Mouse (Mus musculus): ENCODE data around the gene Fbn1. TPM values are rescaled to one million over a fixed set of nuclear protein-coding genes. Genes with fewer than 3 reads are reported as not detected.

The Fbn1 gene
- polyA plus RNA-seq, 1 experiment: 30.6 TPM

DNA sequence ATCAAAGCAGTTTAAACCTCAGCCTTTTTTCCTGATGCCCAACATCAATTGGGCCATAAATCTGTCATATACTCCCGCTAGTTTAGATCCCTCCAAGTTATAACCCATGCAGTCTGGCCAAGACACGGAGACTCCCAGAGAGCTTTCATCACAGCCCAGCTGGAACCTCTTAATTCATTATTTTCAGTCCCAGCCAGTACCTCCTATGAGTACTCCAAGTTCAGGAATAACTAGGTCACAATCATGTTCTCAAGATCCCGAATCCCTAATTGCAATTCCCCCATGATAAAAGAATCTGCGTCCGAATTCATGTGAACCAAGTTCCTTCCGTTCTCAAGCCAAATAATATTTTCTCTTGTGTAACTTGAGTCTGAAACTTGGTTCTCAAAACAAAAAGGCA lies 58.9 kb downstream of the Fbn1 start:
- TF ChIP-seq POLR2A (IDR thresholded peaks at IDR 0.05; ENCODE audit: borderline replicate concordance, extremely low read depth, low read depth, low read length) (no peak), CTCF (IDR thresholded peaks at IDR 0.05; ENCODE audit: insufficient read depth, low read length) (no peak)
- no peak overlapping the region for H3K4me3 ChIP-seq (replicated peaks; ENCODE audit: extremely low read depth, low read depth, low read length)
- DNase-seq: no peak
- H3K4me1 ChIP-seq (ENCODE audit: control insufficient read depth, insufficient read depth, low read length): no peaks in the 10 kb centered on the region
- WGBS: 61% methylated on average over 6 of the region's 6 CpGs

DNA sequence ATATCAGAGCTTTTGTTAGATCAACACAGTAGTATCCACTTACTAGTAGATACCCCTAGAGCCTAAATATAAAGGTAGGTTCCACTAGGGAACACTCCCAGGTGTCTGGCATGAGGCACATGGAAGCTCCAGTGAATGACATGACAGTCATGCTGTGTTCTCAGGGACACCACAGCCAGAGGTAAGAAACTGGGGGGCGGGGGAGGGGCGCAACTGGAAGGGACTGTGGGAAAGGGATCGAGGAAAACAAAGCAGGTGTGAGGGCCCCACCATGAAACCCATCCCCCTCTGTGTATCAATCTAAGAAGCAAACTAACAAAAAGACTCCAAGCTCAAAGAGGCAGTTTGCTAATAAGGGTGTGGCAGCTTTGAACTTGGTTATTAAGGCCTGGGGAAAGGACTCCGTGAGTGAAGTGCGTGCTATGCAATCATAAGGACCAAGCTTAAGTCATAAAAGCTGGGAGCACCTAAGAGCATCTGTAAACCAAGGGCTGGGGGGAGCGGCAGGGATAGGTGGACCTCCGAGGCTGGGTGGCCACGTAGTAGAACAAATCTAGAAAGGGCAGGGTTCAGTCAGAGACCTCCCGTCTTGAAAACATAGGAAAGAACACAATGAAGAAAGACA lies 60.4 kb downstream of the Fbn1 start:
- Histone ChIP-seq H3K4me3 (replicated peaks; ENCODE audit: extremely low read depth, low read depth, low read length) (no peak overlapping the region), H3K4me1 (ENCODE audit: control insufficient read depth, insufficient read depth, low read length) (no peaks in the 10 kb centered on the region)
- no peak for TF ChIP-seq CTCF (IDR thresholded peaks at IDR 0.05; ENCODE audit: insufficient read depth, low read length)
- no peak for TF ChIP-seq POLR2A (IDR thresholded peaks at IDR 0.05; ENCODE audit: borderline replicate concordance, extremely low read depth, low read depth, low read length)
- no peak for DNase-seq
- 69% methylated on average over 9 of the region's 9 CpGs for WGBS

DNA sequence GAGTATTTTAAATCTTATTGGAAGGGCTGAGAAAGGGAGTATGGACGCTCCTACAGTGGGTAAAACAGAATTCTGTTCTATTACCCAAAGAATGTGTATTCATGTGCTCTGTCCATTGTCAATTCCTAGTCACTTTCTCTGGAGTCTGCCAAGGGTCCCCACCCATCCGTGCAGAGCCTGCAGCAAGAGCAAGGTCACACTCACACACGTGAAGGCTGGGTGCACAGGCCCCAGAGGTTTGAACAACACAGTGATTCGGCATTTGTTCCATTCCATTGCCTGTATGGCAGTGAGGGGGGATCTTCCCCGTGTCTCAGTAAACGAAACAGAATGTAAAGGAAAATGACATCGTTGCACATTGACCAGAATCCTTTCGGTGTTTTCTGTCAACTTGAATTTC lies 69.4 kb downstream of the Fbn1 start:
- DNase-seq: no peak
- no peak overlapping the region for H3K4me3 ChIP-seq (replicated peaks; ENCODE audit: extremely low read depth, low read depth, low read length)
- H3K4me1 ChIP-seq (ENCODE audit: control insufficient read depth, insufficient read depth, low read length): no peaks in the 10 kb centered on the region
- 69% methylated on average over 8 of the region's 8 CpGs for WGBS
- TF ChIP-seq CTCF (IDR thresholded peaks at IDR 0.05; ENCODE audit: insufficient read depth, low read length): no peak

DNA sequence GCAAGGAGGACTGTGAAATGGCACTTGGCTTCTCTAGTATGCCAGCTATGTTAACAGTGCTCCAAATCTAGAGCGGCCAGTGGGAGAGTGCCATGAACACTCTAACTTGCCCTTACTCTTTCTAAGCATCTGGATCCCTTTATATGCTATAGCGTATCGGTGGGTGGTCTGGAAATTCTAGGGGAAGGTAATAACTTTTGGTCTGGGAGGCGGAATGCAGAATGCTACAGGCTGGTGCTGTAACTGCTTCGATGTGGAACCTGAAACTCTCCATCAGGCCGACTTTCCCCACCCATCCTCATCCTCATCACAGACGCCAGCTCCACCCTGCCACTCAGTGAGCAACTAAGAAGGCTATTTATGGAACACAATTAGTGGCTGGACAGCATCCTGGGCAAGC lies 71.6 kb downstream of the Fbn1 start:
- Histone ChIP-seq H3K4me3 (replicated peaks; ENCODE audit: extremely low read depth, low read depth, low read length) (no peak overlapping the region), H3K4me1 (ENCODE audit: control insufficient read depth, insufficient read depth, low read length) (no peaks in the 10 kb centered on the region)
- no peak for DNase-seq
- TF ChIP-seq POLR2A (IDR thresholded peaks at IDR 0.05; ENCODE audit: borderline replicate concordance, extremely low read depth, low read depth, low read length) (no peak), CTCF (IDR thresholded peaks at IDR 0.05; ENCODE audit: insufficient read depth, low read length) (no peak)
- WGBS: 79% methylated on average over 7 of the region's 7 CpGs

DNA sequence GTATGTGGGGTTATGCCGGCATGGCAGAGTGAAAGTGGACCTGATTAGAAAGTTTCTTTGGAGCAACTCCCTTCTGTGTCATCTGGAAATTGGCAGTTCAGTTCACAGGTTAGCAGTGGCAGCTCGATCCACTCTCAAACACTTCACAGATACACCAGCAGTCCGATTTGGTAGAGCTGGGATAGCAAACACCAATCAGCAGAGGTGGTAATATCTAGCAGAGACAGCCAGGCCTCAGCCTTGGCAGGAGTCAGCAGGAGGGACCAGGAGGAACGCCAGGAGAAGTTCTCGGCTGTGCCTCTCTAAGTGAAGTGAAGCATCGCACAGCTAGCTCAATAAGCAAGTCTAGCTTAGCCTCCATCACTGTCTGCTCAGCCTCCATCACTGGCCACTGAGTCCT lies 74.3 kb downstream of the Fbn1 start:
- DNase-seq: no peak
- WGBS: 75% methylated on average over 6 of the region's 6 CpGs

DNA sequence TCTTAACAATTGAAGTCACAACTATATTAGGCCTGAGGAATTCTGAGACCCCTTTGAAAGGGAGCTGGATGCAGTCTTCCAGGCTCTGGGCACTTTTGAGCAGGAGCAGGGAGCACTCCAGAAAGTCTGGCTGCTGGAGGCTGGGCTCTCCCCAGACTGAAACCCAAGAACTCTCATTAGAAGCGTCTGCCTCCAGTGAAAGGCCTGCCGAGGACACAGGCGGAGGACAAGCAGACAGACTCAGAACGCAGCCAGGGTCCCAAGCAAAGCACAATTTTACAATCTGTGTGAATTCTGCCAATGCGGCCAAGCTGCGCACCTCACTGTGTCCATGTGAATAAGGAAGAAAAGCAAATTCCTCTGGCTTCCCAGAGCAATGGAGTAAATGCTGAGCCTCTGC lies 76.3 kb downstream of the Fbn1 start:
- WGBS: 71% methylated on average over 6 of the region's 6 CpGs

More for the DNA sequence above, 74.3 kb downstream of the Fbn1 start:
- Histone ChIP-seq H3K4me3 (replicated peaks; ENCODE audit: extremely low read depth, low read depth, low read length) (no peak overlapping the region), H3K4me1 (ENCODE audit: control insufficient read depth, insufficient read depth, low read length) (no peaks in the 10 kb centered on the region)
- no peak for TF ChIP-seq POLR2A (IDR thresholded peaks at IDR 0.05; ENCODE audit: borderline replicate concordance, extremely low read depth, low read depth, low read length)
- TF ChIP-seq CTCF (IDR thresholded peaks at IDR 0.05; ENCODE audit: insufficient read depth, low read length): no peak

DNA sequence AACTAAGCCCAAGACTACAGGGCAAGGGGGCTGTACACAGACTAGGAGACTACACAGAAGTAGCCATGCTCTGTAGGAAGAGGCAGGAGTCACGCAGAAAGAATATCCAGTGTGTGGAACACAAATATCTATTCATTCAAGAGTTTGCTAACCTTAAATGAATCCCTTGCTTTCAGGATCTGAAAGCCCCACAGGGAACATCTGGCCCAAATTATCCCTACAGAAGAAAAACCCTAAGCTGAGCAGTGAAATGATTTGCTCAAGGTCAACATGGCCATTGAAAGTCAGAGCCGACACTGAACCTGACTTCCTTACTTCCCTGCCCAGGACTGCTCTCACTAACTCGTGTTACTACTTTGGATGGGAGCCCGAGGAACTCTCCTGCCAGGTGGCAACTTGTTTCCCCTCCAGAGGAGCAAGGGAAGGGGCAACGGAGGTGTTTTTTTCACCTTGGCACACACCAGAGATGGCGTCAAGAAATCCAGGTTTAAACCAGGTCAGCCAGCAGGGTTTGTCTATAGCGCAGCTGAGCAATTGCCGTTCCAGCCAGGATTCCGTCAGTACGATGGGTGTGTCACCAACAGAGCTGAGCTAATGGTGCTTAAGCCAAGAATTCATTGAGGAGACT lies 78.9 kb downstream of the Fbn1 start:
- no peak for DNase-seq
- no peak overlapping the region for H3K4me3 ChIP-seq (replicated peaks; ENCODE audit: extremely low read depth, low read depth, low read length)
- TF ChIP-seq POLR2A (IDR thresholded peaks at IDR 0.05; ENCODE audit: borderline replicate concordance, extremely low read depth, low read depth, low read length) (no peak), CTCF (IDR thresholded peaks at IDR 0.05; ENCODE audit: insufficient read depth, low read length) (no peak)

More for the DNA sequence above, 76.3 kb downstream of the Fbn1 start:
- no peak overlapping the region for H3K4me3 ChIP-seq (replicated peaks; ENCODE audit: extremely low read depth, low read depth, low read length)
- H3K4me1 ChIP-seq (ENCODE audit: control insufficient read depth, insufficient read depth, low read length): no peaks in the 10 kb centered on the region
- DNase-seq: no peak
- TF ChIP-seq CTCF (IDR thresholded peaks at IDR 0.05; ENCODE audit: insufficient read depth, low read length): no peak
- no peak for TF ChIP-seq POLR2A (IDR thresholded peaks at IDR 0.05; ENCODE audit: borderline replicate concordance, extremely low read depth, low read depth, low read length)

DNA sequence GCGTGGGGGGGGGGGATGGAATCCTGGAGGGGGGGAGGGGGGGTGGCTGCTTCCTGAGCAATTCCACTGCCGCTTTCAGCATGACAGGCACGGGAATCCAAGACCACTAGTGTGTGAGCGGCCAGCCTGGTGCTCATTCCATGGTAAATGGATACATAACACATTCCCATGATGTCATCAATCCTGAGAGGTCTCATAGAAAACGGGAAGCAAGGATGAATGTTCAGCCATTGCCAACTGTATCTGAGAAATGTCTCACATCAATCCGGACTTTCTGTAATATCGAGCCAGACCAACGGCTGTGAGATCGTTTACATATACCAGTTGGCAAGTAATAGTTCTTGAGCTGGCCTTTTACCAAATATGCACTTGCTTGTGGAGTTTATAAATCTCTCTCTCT lies 87.2 kb downstream of the Fbn1 start:
- no peak for TF ChIP-seq CTCF (IDR thresholded peaks at IDR 0.05; ENCODE audit: insufficient read depth, low read length)
- TF ChIP-seq POLR2A (IDR thresholded peaks at IDR 0.05; ENCODE audit: borderline replicate concordance, extremely low read depth, low read depth, low read length): no peak
- DNase-seq: no peak
- Histone ChIP-seq H3K4me3 (replicated peaks; ENCODE audit: extremely low read depth, low read depth, low read length) (no peak overlapping the region), H3K4me1 (ENCODE audit: control insufficient read depth, insufficient read depth, low read length) (no peaks in the 10 kb centered on the region)
- 42% methylated on average over 9 of the region's 9 CpGs for WGBS

More for the DNA sequence above, 78.9 kb downstream of the Fbn1 start:
- 48% methylated on average over 10 of the region's 10 CpGs for WGBS
- no peaks in the 10 kb centered on the region for H3K4me1 ChIP-seq (ENCODE audit: control insufficient read depth, insufficient read depth, low read length)

DNA sequence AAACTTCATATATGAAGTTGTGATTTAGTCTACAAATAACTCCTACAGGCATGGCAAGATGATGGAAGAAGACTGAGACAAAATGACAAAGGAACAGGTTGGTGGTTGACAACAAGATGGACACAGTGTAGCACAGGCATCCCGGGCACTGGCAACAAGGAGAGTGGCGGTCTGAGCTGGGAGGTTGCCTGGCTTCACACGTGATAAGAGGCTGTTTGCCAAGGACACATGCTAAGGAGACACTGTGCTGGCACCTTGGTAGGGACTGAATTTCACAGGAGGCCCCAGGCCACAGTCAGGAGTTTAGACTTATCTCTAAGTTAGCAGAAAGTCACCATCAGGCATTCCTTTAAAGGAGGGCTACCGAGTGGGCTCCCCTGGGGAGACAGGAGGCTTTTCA lies 88.1 kb downstream of the Fbn1 start:
- TF ChIP-seq CTCF (IDR thresholded peaks at IDR 0.05; ENCODE audit: insufficient read depth, low read length): no peak
- H3K4me3 ChIP-seq (replicated peaks; ENCODE audit: extremely low read depth, low read depth, low read length): no peak overlapping the region
- no peak for DNase-seq

DNA sequence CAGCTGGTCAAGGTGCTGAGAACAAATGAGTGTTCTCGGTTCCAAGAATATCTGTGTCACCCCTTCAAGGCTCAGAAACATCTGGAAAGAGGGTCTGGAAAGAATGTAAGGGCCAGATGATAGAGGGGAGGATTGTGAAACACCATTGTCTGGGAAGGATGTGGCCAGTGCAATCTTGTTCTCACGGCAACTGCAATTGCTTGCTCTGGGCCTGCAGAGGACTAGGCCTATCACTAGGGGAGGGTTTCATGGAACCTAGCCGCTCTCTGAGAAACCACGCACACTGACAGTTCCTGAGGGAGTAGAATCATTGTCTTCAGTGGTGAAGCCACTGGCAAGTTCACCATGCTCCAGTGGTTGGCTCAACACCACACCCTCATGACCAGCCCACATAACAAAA lies 89.2 kb downstream of the Fbn1 start:
- Histone ChIP-seq H3K4me3 (replicated peaks; ENCODE audit: extremely low read depth, low read depth, low read length) (no peak overlapping the region), H3K4me1 (ENCODE audit: control insufficient read depth, insufficient read depth, low read length) (no peaks in the 10 kb centered on the region)
- no peak for TF ChIP-seq CTCF (IDR thresholded peaks at IDR 0.05; ENCODE audit: insufficient read depth, low read length)
- 84% methylated on average over 4 of the region's 4 CpGs for WGBS
- no peak for DNase-seq

More for the DNA sequence above, 88.1 kb downstream of the Fbn1 start:
- 64% methylated on average over 4 of the region's 4 CpGs for WGBS
- H3K4me1 ChIP-seq (ENCODE audit: control insufficient read depth, insufficient read depth, low read length): no peaks in the 10 kb centered on the region

Measured in lung, adult 2 months (tissue).